In the genomic region with DNA sequence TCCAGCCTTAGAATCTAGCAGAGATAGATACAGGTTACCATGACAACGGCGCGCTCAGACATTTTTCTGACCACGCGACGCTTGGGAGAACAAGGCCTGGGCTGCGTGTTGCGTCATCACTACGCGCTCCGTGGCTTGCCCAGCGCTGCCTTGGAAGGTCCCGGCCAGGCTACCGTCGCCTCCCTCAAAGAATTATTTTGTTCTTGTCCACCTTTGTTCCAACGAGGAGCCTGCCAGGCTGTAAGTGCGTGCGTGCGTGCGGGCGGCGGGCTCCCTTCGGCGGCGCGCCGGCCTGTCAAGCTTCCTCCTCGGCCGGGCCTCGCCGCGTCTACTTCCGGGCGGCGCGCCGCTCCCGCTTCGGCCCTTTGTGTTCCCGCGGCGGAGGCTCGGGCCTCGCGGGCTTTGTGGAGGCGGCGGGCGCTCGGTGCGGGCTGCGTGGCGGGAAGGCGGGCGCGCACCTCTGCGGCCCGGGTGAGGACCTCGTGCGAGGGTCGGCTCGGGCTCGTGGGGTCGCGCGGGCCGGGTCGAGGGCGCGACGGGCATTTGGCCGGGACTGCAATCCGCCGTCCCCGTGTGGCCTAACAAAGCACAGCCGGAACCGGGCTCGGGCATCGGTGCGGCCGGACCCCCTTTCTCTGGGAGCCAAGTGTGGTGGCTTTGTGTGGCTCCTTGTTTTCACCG, we compare ENCODE assay signal across 8 mouse cellular contexts. TPM values are rescaled to one million over a fixed set of nuclear protein-coding genes. Genes with fewer than 3 reads are reported as not detected.
DNase-seq lines count a peak whose midpoint lies in the region; ATAC-seq and TF ChIP-seq lines count a peak whose summit lies in the region.

A gene (plus strand): TSS at position 93 of the 681 bp plus-strand sequence.

- peak; percentile 88 for ATAC-seq in heart, embryonic 11.5 days (replicated peaks; ENCODE audit: insufficient number of reproducible peaks, low FRiP score, low TSS enrichment)
- peak; percentile 96 for ATAC-seq in kidney, embryonic 16.5 days (ENCODE audit: low FRiP score, low TSS enrichment)

- H3K9ac ChIP-seq in heart, embryonic 11.5 days (ENCODE audit: low read depth, low read length), result peak within 1 kb of the TSS; percentile 99
- H3K9ac ChIP-seq in kidney, embryonic 16.5 days (replicated peaks; ENCODE audit: low read length), result peak within 1 kb of the TSS; percentile 87
- peak within 1 kb of the TSS; percentile 91 for H3K9ac ChIP-seq in liver, adult 2 months (ENCODE audit: low read depth, low read length)

- peak within 1 kb of the TSS; percentile 93 for H3K27ac ChIP-seq in heart, embryonic 11.5 days (ENCODE audit: low read depth, low read length)
- peak within 1 kb of the TSS; percentile 96 for H3K27ac ChIP-seq in kidney, embryonic 16.5 days (ENCODE audit: low read length)
- peak within 1 kb of the TSS; percentile 78 for H3K27ac ChIP-seq in liver, adult 2 months (replicated peaks; ENCODE audit: insufficient read depth, low read depth, low read length)

- H3K36me3 ChIP-seq in C2C12 (ENCODE audit: control insufficient read depth, insufficient read depth), result peaks cover 36% of the 10 kb centered on the region
- peaks cover 33% of the 10 kb centered on the region for H3K36me3 ChIP-seq in erythroblast, embryonic 14.5 days (ENCODE audit: control insufficient read depth)
- peaks cover 14% of the 10 kb centered on the region for H3K36me3 ChIP-seq in heart, embryonic 11.5 days (ENCODE audit: control insufficient read depth, insufficient read depth, low read length)
- H3K36me3 ChIP-seq in kidney, embryonic 16.5 days (ENCODE audit: insufficient read depth, low read length), result peaks cover 29% of the 10 kb centered on the region
- H3K36me3 ChIP-seq in liver, adult 2 months (ENCODE audit: control insufficient read depth, insufficient read depth, low read length), result peaks cover 6% of the 10 kb centered on the region; the same call in 1 of the 2 replicates
- H3K36me3 ChIP-seq in myocyte (ENCODE audit: control insufficient read depth, insufficient read depth), result peaks cover 22% of the 10 kb centered on the region
- H3K36me3 ChIP-seq in splenic B cell, adult 2 months (ENCODE audit: control insufficient read depth, insufficient read depth, low read length, poor library complexity, severe bottlenecking), result peaks cover 4% of the 10 kb centered on the region

- under 1% methylated on average over 81 of the region's 81 CpGs for WGBS in heart, embryonic 11.5 days (ENCODE audit: insufficient replicate concordance)
- WGBS in kidney, embryonic 16.5 days, result under 1% methylated on average over 81 of the region's 81 CpGs
- under 1% methylated on average over 81 of the region's 81 CpGs for WGBS in liver, adult 2 months

- H3K4me2 ChIP-seq in heart, embryonic 11.5 days, result peak within 1 kb of the TSS; percentile 86
- H3K4me2 ChIP-seq in kidney, embryonic 16.5 days (replicated peaks; ENCODE audit: low read depth, low read length), result peak within 1 kb of the TSS; percentile 64
- H3K4me2 ChIP-seq in myocyte (ENCODE audit: low read depth), result peak within 1 kb of the TSS; percentile 88

- H3ac ChIP-seq in C2C12 (ENCODE audit: control insufficient read depth, insufficient read length, low read depth) (peak within 1 kb of the TSS; percentile 100), myocyte (ENCODE audit: control insufficient read depth, insufficient read length) (peak within 1 kb of the TSS; percentile 99)

- peak; percentile 99 for DNase-seq in brain, embryonic 14.5 days (ENCODE audit: low read depth)
- DNase-seq in liver, adult 2 months (ENCODE audit: extremely low read depth, low read depth, low spot score), result peak; percentile 88
- DNase-seq in splenic B cell, adult 2 months (ENCODE audit: low read depth, low spot score), result peak; percentile 94

- no peaks in the 10 kb centered on the region for H3K27me3 ChIP-seq in C2C12 (ENCODE audit: control insufficient read depth, insufficient read depth, insufficient read length)
- no peaks in the 10 kb centered on the region for H3K27me3 ChIP-seq in erythroblast, embryonic 14.5 days (ENCODE audit: control insufficient read depth)
- H3K27me3 ChIP-seq in heart, embryonic 11.5 days (ENCODE audit: control insufficient read depth, insufficient read depth, low read length), result no peaks in the 10 kb centered on the region
- H3K27me3 ChIP-seq in kidney, embryonic 16.5 days (ENCODE audit: insufficient read depth, low read length), result no peaks in the 10 kb centered on the region
- no peaks in the 10 kb centered on the region for H3K27me3 ChIP-seq in liver, adult 2 months (ENCODE audit: control insufficient read depth, insufficient read depth, low read length)
- no peaks in the 10 kb centered on the region for H3K27me3 ChIP-seq in myocyte (ENCODE audit: control insufficient read depth, insufficient read depth, insufficient read length)
- no peaks in the 10 kb centered on the region for H3K27me3 ChIP-seq in splenic B cell, adult 2 months (ENCODE audit: control insufficient read depth, insufficient read depth, low read length, poor library complexity, severe bottlenecking)

- peak; percentile 75 for TF ChIP-seq POLR2A in brain, embryonic 14.5 days (IDR thresholded peaks at IDR 0.05; ENCODE audit: borderline replicate concordance, extremely low read depth, insufficient read depth, insufficient read length, poor library complexity, severe bottlenecking)
- no peak for TF ChIP-seq POLR2A in liver, adult 2 months (IDR thresholded peaks at IDR 0.05; ENCODE audit: extremely low read depth, insufficient read depth, low read length)
- peak; percentile 64 for TF ChIP-seq POLR2A in myocyte (IDR thresholded peaks at IDR 0.05; ENCODE audit: insufficient read length, low read depth)

- no peak for TF ChIP-seq CTCF in C2C12 (IDR thresholded peaks at IDR 0.05; ENCODE audit: control insufficient read depth, insufficient read depth, insufficient read length)
- no peak for TF ChIP-seq CTCF in brain, embryonic 14.5 days (IDR thresholded peaks at IDR 0.05; ENCODE audit: borderline replicate concordance, extremely low read depth, insufficient read depth, insufficient read length)
- TF ChIP-seq CTCF in liver, adult 2 months (IDR thresholded peaks at IDR 0.05; ENCODE audit: low read depth, low read length), result peak; percentile 26; the same call in 1 of the 2 replicates

- H3K4me3 ChIP-seq in C2C12 (ENCODE audit: insufficient read depth, poor library complexity, severe bottlenecking), result peak within 1 kb of the TSS; percentile 84
- peak within 1 kb of the TSS; percentile 91 for H3K4me3 ChIP-seq in erythroblast, embryonic 14.5 days (replicated peaks)
- peak within 1 kb of the TSS; percentile 87 for H3K4me3 ChIP-seq in heart, embryonic 11.5 days (ENCODE audit: low read depth, low read length)
- H3K4me3 ChIP-seq in kidney, embryonic 16.5 days (ENCODE audit: low read length), result peak within 1 kb of the TSS; percentile 65
- H3K4me3 ChIP-seq in liver, adult 2 months (ENCODE audit: insufficient read depth, low read depth, low read length), result peak within 1 kb of the TSS; percentile 85
- peak within 1 kb of the TSS; percentile 65 for H3K4me3 ChIP-seq in myocyte

- H3K79me2 ChIP-seq in C2C12 (ENCODE audit: control insufficient read depth, insufficient read depth) (peaks cover 43% of the 10 kb centered on the region), myocyte (ENCODE audit: control insufficient read depth, insufficient read depth) (peaks cover 24% of the 10 kb centered on the region)
- peaks cover 5% of the 10 kb centered on the region; the same call in 1 of the 2 replicates for H3K79me2 ChIP-seq in liver, adult 2 months (ENCODE audit: control insufficient read depth, insufficient read depth, low read length)

- H3K4me1 ChIP-seq in erythroblast, embryonic 14.5 days (ENCODE audit: control insufficient read depth), result peaks cover 19% of the 10 kb centered on the region
- H3K4me1 ChIP-seq in heart, embryonic 11.5 days (ENCODE audit: control insufficient read depth, insufficient read depth, low read length), result peaks cover 3% of the 10 kb centered on the region; the same call in 1 of the 2 replicates
- peaks cover 8% of the 10 kb centered on the region for H3K4me1 ChIP-seq in kidney, embryonic 16.5 days (ENCODE audit: insufficient read depth, low read length)
- H3K4me1 ChIP-seq in liver, adult 2 months (ENCODE audit: control insufficient read depth, insufficient read depth, low read length), result peaks cover 6% of the 10 kb centered on the region

- peaks cover 33% of the 10 kb centered on the region for H3K79me3 ChIP-seq in C2C12 (ENCODE audit: low read depth)

- H3K9me3 ChIP-seq in erythroblast, embryonic 14.5 days (ENCODE audit: control insufficient read depth, low read length), result no peaks in the 10 kb centered on the region
- H3K9me3 ChIP-seq in heart, embryonic 11.5 days (replicated peaks; ENCODE audit: control insufficient read depth, low read length), result no peaks in the 10 kb centered on the region
- no peaks in the 10 kb centered on the region for H3K9me3 ChIP-seq in kidney, embryonic 16.5 days (ENCODE audit: low read length)

TF ChIP-seq in C2C12, 6 proteins besides CTCF, POLR2A, EP300 and RAD21:
- TF ChIP-seq CEBPB (IDR thresholded peaks at IDR 0.05; ENCODE audit: low read depth) (peak; percentile 70), MAX (IDR thresholded peaks at IDR 0.05) (peak; percentile 57), MYOG (IDR thresholded peaks at IDR 0.05; ENCODE audit: control insufficient read depth, extremely low read depth, insufficient read length) (no peak), USF1 (IDR thresholded peaks at IDR 0.05; ENCODE audit: low read depth) (peak; percentile 32), MYOD1 (IDR thresholded peaks at IDR 0.05; ENCODE audit: control insufficient read depth, insufficient read length, low read depth) (no peak)

TF ChIP-seq in myocyte, 11 proteins besides CTCF, POLR2A, EP300 and RAD21 (continues in another document):
- peak; percentile 69; the same call in 1 of the 2 replicates for TF ChIP-seq CEBPB (IDR thresholded peaks at IDR 0.05; ENCODE audit: insufficient read depth, poor library complexity, severe bottlenecking)
- peak; percentile 42 for TF ChIP-seq E2F4 (IDR thresholded peaks at IDR 0.05; ENCODE audit: insufficient read depth)
- TF ChIP-seq MAX (IDR thresholded peaks at IDR 0.05; ENCODE audit: low read depth), result no peak
- TF ChIP-seq MYOD1 (IDR thresholded peaks at IDR 0.05; ENCODE audit: control insufficient read depth in 1 of 3, insufficient read length in 2 of 3, low read depth in 2 of 3), result no peak
- TF ChIP-seq SRF (IDR thresholded peaks at IDR 0.05; ENCODE audit: control insufficient read depth, insufficient read length, low read depth), result peak; percentile 74
- peak in 1 of 3 experiments; percentile 3 for TF ChIP-seq MYOG (IDR thresholded peaks at IDR 0.05; ENCODE audit: control insufficient read depth in 1 of 3, insufficient read depth in 1 of 3, insufficient read length in 2 of 3, low read depth in 2 of 3)

RNA-seq across cellular contexts. Expression of the gene that starts here (rescaled TPM):
- polyA plus RNA-seq in C2C12 (2012; fragmentation: generic; extraction: Trizol) (27.9 TPM), myocyte (2012; fragmentation: generic; extraction: Trizol) (10.4 TPM)
- polyA plus RNA-seq in brain, embryonic 14.5 days (2012; rRNA removed), result 81.8 and 89.3 TPM in 2 replicates
- polyA plus RNA-seq in erythroblast, embryonic 14.5 days (2012), result 0.24 and 0.34 TPM in 2 replicates
- polyA plus RNA-seq in heart, embryonic 11.5 days (2014; fragmentation: Nextera tagmentation; extraction: Ambion mirVana), result 52.7 and 68.1 TPM in 2 replicates
- polyA plus RNA-seq in kidney, embryonic 16.5 days (2015; fragmentation: Nextera tagmentation; extraction: Ambion mirVana), result 48.0 and 60.0 TPM in 2 replicates
- total RNA-seq in liver, adult 2 months (2014; rRNA removed), result 21.1 and 25.6 TPM in 2 replicates
- polyA plus RNA-seq in liver, adult 2 months (2012; rRNA removed), result 3.0 and 4.8 TPM in 2 replicates

Comparison
In these comparisons a context has a peak if more than half of its experiments do, and no peak if none do; other contexts are left out.
1. Peak in every context shown above with its lines: DNase-seq, ATAC-seq, H3K4me3 ChIP-seq and H3K27ac ChIP-seq.